Mouse (Mus musculus) brown adipose tissue, adult 24 weeks (tissue): ENCODE data around the gene Sh2d1b2. TPM values are rescaled to one million over a fixed set of nuclear protein-coding genes. Genes with fewer than 3 reads are reported as not detected.

ENCODE experiments used
- H3K27ac ChIP-seq: fragments of 200-500 bp; replicated peaks from 2 replicates; pipeline ENCODE4 v1.5.1; 2012; ENCODE audit warnings: low read depth, mild to moderate bottlenecking, low read length
- H3K4me1 ChIP-seq: fragments of 200-500 bp; 2 replicates; pipeline ENCODE4 v1.6.1; 2012; ENCODE audit warnings: low read length, mixed read lengths; ENCODE audit not compliant: control insufficient read depth, insufficient read depth, insufficient read length
- H3K4me3 ChIP-seq: fragments of 200-500 bp; 2 replicates; pipeline ENCODE4 v1.5.1; 2012; ENCODE audit warnings: low read depth, mild to moderate bottlenecking, low read length, moderate library complexity; ENCODE audit not compliant: insufficient read depth
- polyA plus RNA-seq: library from polyadenylated mRNA; stranded (reverse); fragments of >200 nt; gene quantifications from 2 replicates; pipeline ENCODE4 v1.2.4, GENCODE M21; 2012; ENCODE audit not compliant: missing spikeins, insufficient read depth, insufficient read length

Sh2d1b2 gene
- polyA plus RNA-seq, 1 experiment = not detected

- Histone ChIP-seq H3K27ac (no peak overlapping the region), H3K4me3 (no peak overlapping the region), H3K4me1 (no peaks in the 10 kb centered on the region)
These were observed 9.3 kb upstream of the Sh2d1b2 start for GRCm38 (mm10) chr1:170223276-170223675.

- H3K4me1 ChIP-seq = no peaks in the 10 kb centered on the region
- H3K27ac ChIP-seq = no peak overlapping the region
- no peak overlapping the region for H3K4me3 ChIP-seq
These were observed 12.5 kb downstream of the Sh2d1b2 start for GRCm38 (mm10) chr1:170245016-170245415.

GRCm38 (mm10) chr1:170254893-170255559, 22.5 kb downstream of the Sh2d1b2 start:
- H3K4me1 ChIP-seq = no peaks in the 10 kb centered on the region
- no peak overlapping the region for H3K27ac ChIP-seq
- peak overlapping the region; percentile 90 for H3K4me3 ChIP-seq

DNA sequence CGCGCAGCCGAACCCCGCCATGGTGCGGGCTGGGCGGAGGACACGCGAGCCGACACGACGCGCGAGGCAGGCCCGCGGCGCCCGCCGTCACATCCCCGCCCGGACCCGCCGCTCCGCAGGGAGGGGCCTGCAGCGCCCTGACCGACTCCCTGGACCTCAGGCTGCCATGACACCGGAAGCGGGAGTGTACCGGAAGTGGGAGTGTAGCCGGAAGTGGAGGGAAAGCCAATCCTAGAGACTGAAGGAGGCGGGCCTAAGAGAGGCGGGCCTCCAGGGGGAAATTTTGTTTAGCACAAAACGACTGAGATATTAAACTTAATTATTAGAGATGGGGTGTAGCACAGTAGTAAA, 23.0 kb downstream of the Sh2d1b2 start:
- no peak overlapping the region for H3K27ac ChIP-seq
- peak overlapping the region; percentile 90 for H3K4me3 ChIP-seq
- no peaks in the 10 kb centered on the region for H3K4me1 ChIP-seq

GRCm38 (mm10) chr1:170270281-170270680, 37.7 kb downstream of the Sh2d1b2 start:
- Histone ChIP-seq H3K4me3 (no peak overlapping the region), H3K4me1 (no peaks in the 10 kb centered on the region), H3K27ac (no peak overlapping the region)

- Histone ChIP-seq H3K4me3 (no peak overlapping the region), H3K27ac (no peak overlapping the region), H3K4me1 (no peaks in the 10 kb centered on the region)
These were observed 38.1 kb downstream of the Sh2d1b2 start for GRCm38 (mm10) chr1:170270696-170271095.

DNA sequence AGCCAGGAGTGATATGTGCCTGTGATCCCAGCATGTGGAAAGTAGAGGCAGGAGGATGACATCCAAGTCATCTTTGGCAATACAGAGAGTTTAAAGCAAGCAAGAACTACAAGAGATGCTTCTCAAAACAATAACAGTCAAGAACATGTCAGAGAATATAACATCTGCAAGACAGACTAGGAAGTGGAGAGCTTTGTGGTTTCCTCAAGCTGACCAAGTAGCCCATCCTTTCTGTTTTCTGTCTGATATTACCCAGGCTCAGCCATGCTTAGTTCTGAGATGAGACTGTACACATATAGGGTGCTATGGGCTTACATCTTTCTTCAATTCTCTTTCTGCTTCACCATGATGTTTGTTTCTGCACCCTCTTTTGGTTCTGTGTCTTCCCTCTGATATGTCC, 40.7 kb downstream of the Sh2d1b2 start:
- Histone ChIP-seq H3K4me3 (no peak overlapping the region), H3K4me1 (no peaks in the 10 kb centered on the region), H3K27ac (no peak overlapping the region)

GRCm38 (mm10) chr1:170277016-170277415, 44.5 kb downstream of the Sh2d1b2 start, which contains the start of gene Sh2d1b1:
Sh2d1b1 (plus strand) TSS chr1:170277320.
- H3K4me3 ChIP-seq = no peak within 1 kb of the TSS
- H3K27ac ChIP-seq = no peak within 1 kb of the TSS
- H3K4me1 ChIP-seq = no peaks in the 10 kb centered on the region

- Histone ChIP-seq H3K4me3 (no peak overlapping the region), H3K4me1 (no peaks in the 10 kb centered on the region), H3K27ac (no peak overlapping the region)
These were observed 50.0 kb downstream of the Sh2d1b2 start for GRCm38 (mm10) chr1:170282415-170283129.

DNA sequence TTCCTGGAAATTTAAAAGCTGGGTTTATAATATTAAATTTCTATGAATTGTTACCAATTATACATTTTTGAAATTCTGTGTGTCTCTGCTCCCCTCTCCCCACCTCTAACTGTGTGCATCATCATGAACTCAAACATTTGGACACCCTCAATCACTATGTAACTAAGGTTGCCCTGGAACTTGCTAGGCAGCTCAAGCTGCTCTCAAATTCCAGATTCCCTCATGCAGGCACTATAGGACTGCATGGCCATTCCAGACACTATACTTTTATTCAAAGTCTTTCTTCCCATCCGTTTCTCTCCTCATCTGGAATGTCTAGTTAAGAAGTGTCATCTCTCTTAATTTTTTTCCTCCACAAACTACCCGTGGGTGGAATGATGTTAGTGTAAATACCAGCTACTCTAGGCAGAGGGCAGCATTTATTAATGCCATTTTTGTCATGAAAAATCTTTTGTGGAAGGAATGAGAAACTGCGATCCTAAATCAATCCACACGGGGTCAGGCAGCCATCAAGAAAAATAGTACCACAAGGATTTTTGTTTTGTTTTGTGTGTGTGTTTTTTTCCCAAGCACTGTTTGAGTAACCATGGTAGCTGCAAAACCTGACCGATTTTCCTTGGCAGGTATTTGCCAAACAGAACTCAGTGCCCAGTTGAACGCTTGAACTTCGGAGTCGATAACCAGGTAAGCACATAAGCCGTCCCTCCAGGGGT, 59.8 kb downstream of the Sh2d1b2 start:
- H3K4me3 ChIP-seq = no peak overlapping the region
- H3K4me1 ChIP-seq = no peaks in the 10 kb centered on the region
- H3K27ac ChIP-seq = no peak overlapping the region

GRCm38 (mm10) chr1:170293257-170293656, 60.7 kb downstream of the Sh2d1b2 start:
- Histone ChIP-seq H3K4me3 (no peak overlapping the region), H3K4me1 (no peaks in the 10 kb centered on the region), H3K27ac (no peak overlapping the region)

DNA sequence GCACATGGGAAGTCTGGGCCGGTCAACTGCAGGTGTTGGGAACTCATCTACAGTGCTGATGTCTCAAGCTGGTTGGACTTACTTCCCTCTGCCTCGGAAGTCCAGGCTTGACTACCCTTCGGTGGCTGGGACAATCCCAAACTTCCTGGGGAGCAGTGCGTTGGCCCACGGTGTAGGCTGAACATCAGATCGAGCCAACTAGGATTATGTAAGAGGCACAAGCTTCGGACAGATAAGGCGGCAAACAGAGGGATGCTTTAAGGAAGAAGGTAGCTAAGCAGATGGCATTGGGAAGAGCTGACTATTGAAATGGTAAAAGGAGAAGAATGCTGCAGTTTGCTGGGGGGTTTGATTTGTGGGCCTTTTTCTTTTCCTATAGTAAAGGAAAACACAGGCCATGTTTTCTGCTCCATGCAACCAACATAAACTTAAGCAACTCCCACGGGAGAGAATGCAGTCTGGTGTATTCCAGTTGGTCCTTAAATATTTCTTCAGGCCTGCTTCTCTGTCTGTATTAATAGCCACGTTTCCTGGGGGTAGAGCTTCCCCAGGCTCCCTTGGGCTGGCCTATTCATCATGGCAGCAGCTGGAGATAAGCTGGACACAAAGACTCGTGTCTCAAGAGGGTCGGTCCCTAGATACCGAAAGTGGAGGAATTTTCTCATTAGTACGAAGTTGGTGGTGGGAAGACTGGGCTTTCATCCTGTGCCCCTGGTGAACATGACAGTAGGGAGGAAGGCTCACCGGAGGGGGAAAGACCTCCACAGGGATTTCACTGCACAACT, 62.4 kb downstream of the Sh2d1b2 start:
- no peak overlapping the region for H3K4me3 ChIP-seq
- no peak overlapping the region for H3K27ac ChIP-seq
- H3K4me1 ChIP-seq = no peaks in the 10 kb centered on the region

- H3K27ac ChIP-seq = no peak overlapping the region
- H3K4me3 ChIP-seq = no peak overlapping the region
These were observed 66.9 kb downstream of the Sh2d1b2 start for GRCm38 (mm10) chr1:170299496-170299895.

DNA sequence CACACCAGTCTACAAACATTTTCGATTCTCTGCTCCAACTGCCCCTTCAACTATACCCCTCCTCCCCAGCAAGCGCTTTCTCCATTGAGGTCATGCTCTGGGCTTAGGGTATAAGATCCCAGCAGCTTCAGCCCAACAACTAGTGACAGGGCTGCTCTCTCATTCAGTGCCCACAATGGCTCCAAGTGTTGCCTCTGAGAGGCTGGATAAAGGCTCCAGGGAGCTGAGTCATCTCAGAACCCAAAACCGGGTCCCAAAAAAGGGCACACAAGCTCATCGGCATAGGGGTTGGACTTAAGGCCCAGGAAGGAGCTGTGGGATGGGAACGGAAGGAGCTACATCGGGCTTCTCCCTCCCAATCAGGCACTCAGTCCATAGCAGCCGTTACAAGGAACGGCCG, 69.1 kb downstream of the Sh2d1b2 start:
- H3K4me3 ChIP-seq = no peak overlapping the region

More at GRCm38 (mm10) chr1:170299496-170299895, 66.9 kb downstream of the Sh2d1b2 start:
- H3K4me1 ChIP-seq = no peaks in the 10 kb centered on the region

DNA sequence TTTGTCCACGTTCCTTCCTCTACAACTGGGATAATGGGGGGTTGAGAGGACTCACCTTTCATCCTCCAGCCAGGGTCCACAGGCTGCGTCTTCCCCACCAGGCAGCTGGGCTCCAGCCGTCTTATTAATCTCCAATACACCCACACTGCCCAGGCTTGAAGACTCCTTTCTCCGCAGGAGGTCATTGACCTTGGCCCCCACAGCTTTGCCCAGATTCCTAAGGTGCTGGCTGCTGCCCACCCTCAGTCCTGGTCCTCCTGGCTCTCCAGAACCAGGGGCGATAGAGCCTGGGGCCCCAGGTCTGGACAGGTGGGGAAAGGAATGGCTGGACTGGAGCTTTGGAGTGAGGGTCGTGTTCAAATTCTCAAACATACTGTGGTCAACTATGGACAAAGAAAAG, 69.9 kb downstream of the Sh2d1b2 start:
- H3K4me1 ChIP-seq = no peaks in the 10 kb centered on the region
- no peak overlapping the region for H3K4me3 ChIP-seq
- no peak overlapping the region for H3K27ac ChIP-seq

More for the DNA sequence above, 69.1 kb downstream of the Sh2d1b2 start:
- H3K4me1 ChIP-seq = no peaks in the 10 kb centered on the region
- no peak overlapping the region for H3K27ac ChIP-seq
